Mouse (Mus musculus) hindlimb bud, embryonic 11.5 days (tissue): ENCODE results near the gene Dach1.

ENCODE experiments used
- DNase-seq: peaks from one replicate; pipeline ENCODE4 v3.0.0-alpha.2; 2012; ENCODE audit warnings: low read depth, low spot score; ENCODE audit errors: extremely low spot score

Dach1 gene

GRCm38 (mm10) chr14:98109929-98110328 is 59.6 kb downstream of the Dach1 start:
- no peak for DNase-seq

GRCm38 (mm10) chr14:98108764-98109163 is 60.8 kb downstream of the Dach1 start:
- DNase-seq: no peak

GRCm38 (mm10) chr14:98106208-98106607 is 63.4 kb downstream of the Dach1 start:
- DNase-seq: no peak

GRCm38 (mm10) chr14:98104314-98104955 is 65.1 kb downstream of the Dach1 start:
- no peak for DNase-seq

GRCm38 (mm10) chr14:98095229-98095628 is 74.3 kb downstream of the Dach1 start:
- no peak for DNase-seq

GRCm38 (mm10) chr14:98089246-98089645 is 80.3 kb downstream of the Dach1 start:
- DNase-seq: no peak

GRCm38 (mm10) chr14:98087355-98087754 is 82.2 kb downstream of the Dach1 start:
- DNase-seq: no peak

GRCm38 (mm10) chr14:98086794-98087193 is 82.8 kb downstream of the Dach1 start:
- DNase-seq: no peak

GRCm38 (mm10) chr14:98085141-98085540 is 84.4 kb downstream of the Dach1 start:
- DNase-seq: no peak

GRCm38 (mm10) chr14:98084720-98085119 is 84.8 kb downstream of the Dach1 start:
- no peak for DNase-seq

- DNase-seq: no peak
These were observed 86.1 kb downstream of the Dach1 start for GRCm38 (mm10) chr14:98083419-98083818.

GRCm38 (mm10) chr14:98080014-98080413 is 89.6 kb downstream of the Dach1 start:
- no peak for DNase-seq

- no peak for DNase-seq
These were observed 91.6 kb downstream of the Dach1 start for GRCm38 (mm10) chr14:98077996-98078395.

GRCm38 (mm10) chr14:98073421-98074080 is 96.0 kb downstream of the Dach1 start:
- DNase-seq: no peak

- DNase-seq: no peak
These were observed 96.7 kb downstream of the Dach1 start for GRCm38 (mm10) chr14:98072647-98073420.

- no peak for DNase-seq
These were observed 97.7 kb downstream of the Dach1 start for GRCm38 (mm10) chr14:98071877-98072276.

- no peak for DNase-seq
These were observed 102.2 kb downstream of the Dach1 start for GRCm38 (mm10) chr14:98067273-98067905.

GRCm38 (mm10) chr14:98064190-98064589 is 105.4 kb downstream of the Dach1 start:
- no peak for DNase-seq

GRCm38 (mm10) chr14:98049329-98049728 is 120.2 kb downstream of the Dach1 start:
- DNase-seq: no peak

GRCm38 (mm10) chr14:98048403-98048802 is 121.2 kb downstream of the Dach1 start:
- DNase-seq: no peak

GRCm38 (mm10) chr14:98047670-98048069 is 121.9 kb downstream of the Dach1 start:
- no peak for DNase-seq
